Mouse (Mus musculus) heart, embryonic 16.5 days (tissue): Measurements from ENCODE around the gene Taok3. TPM values are rescaled to one million over a fixed set of nuclear protein-coding genes. Genes with fewer than 3 reads are reported as not detected.

ENCODE experiments used
- ATAC-seq: fragments of 200-750 bp; cut with Nextera tagmentation; replicated peaks from 2 replicates; pipeline ENCODE4 v1.8.0; 2017; ENCODE audit warnings: moderate number of reproducible peaks; ENCODE audit not compliant: insufficient read depth, low FRiP score; ENCODE audit errors: extremely low read depth
- H3K27ac ChIP-seq: fragments of 300-500 bp; sonication (generic); 2 replicates; pipeline ENCODE4 v1.5.1; 2014; ENCODE audit warnings: mild to moderate bottlenecking, low read length, control low read depth, moderate library complexity
- H3K27me3 ChIP-seq: fragments of 300-500 bp; sonication (generic); 2 replicates; pipeline ENCODE4 v1.6.1; 2014; ENCODE audit warnings: low read length, mixed read lengths; ENCODE audit not compliant: control insufficient read depth, insufficient read depth
- H3K36me3 ChIP-seq: fragments of 300-500 bp; sonication (generic); 2 replicates; pipeline ENCODE4 v1.6.1; 2014; ENCODE audit not compliant: control insufficient read depth, insufficient read depth
- H3K4me1 ChIP-seq: fragments of 300-500 bp; sonication (generic); 2 replicates; pipeline ENCODE4 v1.6.1; 2014; ENCODE audit warnings: low read length, mixed read lengths; ENCODE audit not compliant: control insufficient read depth, insufficient read depth
- H3K4me2 ChIP-seq: fragments of 300-500 bp; sonication (generic); 2 replicates; pipeline ENCODE4 v1.6.1; 2014; ENCODE audit warnings: low read depth, mild to moderate bottlenecking, control low read depth, low read length
- H3K4me3 ChIP-seq: fragments of 300-500 bp; sonication (generic); 2 replicates; pipeline ENCODE4 v1.5.1; 2014; ENCODE audit warnings: mild to moderate bottlenecking, control low read depth, low read length
- H3K9ac ChIP-seq: fragments of 300-500 bp; sonication (generic); 2 replicates; pipeline ENCODE4 v1.6.1; 2014; ENCODE audit warnings: low read length, control low read depth
- H3K9me3 ChIP-seq: fragments of 300-500 bp; sonication (generic); replicated peaks from 2 replicates; pipeline ENCODE4 v1.6.1; 2016; ENCODE audit warnings: low read length; ENCODE audit not compliant: control insufficient read depth
- WGBS: fragments of 180-500 bp; shearing (Covaris S2); extraction: QIAGEN DNeasy Blood & Tissue Kit; methylation state at CpG from one replicate; pipeline ENCODE4 v1.1.7; 2014; 5-methylcytosine and 5-hydroxymethylcytosine counted together
- polyA plus RNA-seq: library from polyadenylated mRNA; unstranded; fragments of >200 nt; fragmentation: Nextera tagmentation; extraction: Ambion mirVana; gene quantifications from 2 replicates; pipeline ENCODE4 v1.2.1, GENCODE M21; 2015

The Taok3 gene
- polyA plus RNA-seq, 1 experiment from 2014 or later, result 19.2 TPM

GRCm38 (mm10) chr5:117159805-117160291 is 39.9 kb downstream of the Taok3 start:
- H3K9me3 ChIP-seq, result no peaks in the 10 kb centered on the region
- peaks cover 5% of the 10 kb centered on the region for H3K4me1 ChIP-seq
- no peak overlapping the region for H3K4me3 ChIP-seq
- 48% methylated on average over 6 of the region's 6 CpGs for WGBS
- peak; percentile 72; the same call in 1 of the 2 replicates for ATAC-seq
- H3K4me2 ChIP-seq, result no peak overlapping the region
- H3K36me3 ChIP-seq, result no peaks in the 10 kb centered on the region
- peak overlapping the region; percentile 17; the same call in 1 of the 2 replicates for H3K9ac ChIP-seq
- no peaks in the 10 kb centered on the region for H3K27me3 ChIP-seq
- 0 out of 2 replicates have a peak overlapping the region, but pooled peaks have one; percentile 38 for H3K27ac ChIP-seq

- no peak overlapping the region for H3K27ac ChIP-seq
- H3K9me3 ChIP-seq, result no peaks in the 10 kb centered on the region
- H3K27me3 ChIP-seq, result no peaks in the 10 kb centered on the region
- H3K36me3 ChIP-seq, result no peaks in the 10 kb centered on the region
- 67% methylated on average over 10 of the region's 10 CpGs for WGBS
- H3K4me2 ChIP-seq, result no peak overlapping the region
- no peak overlapping the region for H3K4me3 ChIP-seq
- no peak for ATAC-seq
- H3K9ac ChIP-seq, result no peak overlapping the region
- peaks cover 5% of the 10 kb centered on the region for H3K4me1 ChIP-seq
Measured at GRCm38 (mm10) chr5:117160499-117160898, 40.6 kb downstream of the Taok3 start.

GRCm38 (mm10) chr5:117163790-117164189 is 43.9 kb downstream of the Taok3 start:
- ATAC-seq, result no peak
- Histone ChIP-seq H3K4me2 (no peak overlapping the region), H3K4me3 (no peak overlapping the region), H3K9me3 (no peaks in the 10 kb centered on the region), H3K9ac (no peak overlapping the region), H3K27me3 (no peaks in the 10 kb centered on the region), H3K36me3 (no peaks in the 10 kb centered on the region), H3K4me1 (peaks cover 5% of the 10 kb centered on the region), H3K27ac (no peak overlapping the region)
- 87% methylated on average over 13 of the region's 13 CpGs for WGBS

GRCm38 (mm10) chr5:117164516-117164915 is 44.6 kb downstream of the Taok3 start:
- Histone ChIP-seq H3K4me3 (no peak overlapping the region), H3K9me3 (no peaks in the 10 kb centered on the region), H3K4me2 (no peak overlapping the region), H3K4me1 (peaks cover 5% of the 10 kb centered on the region), H3K27ac (no peak overlapping the region), H3K36me3 (no peaks in the 10 kb centered on the region), H3K9ac (no peak overlapping the region), H3K27me3 (no peaks in the 10 kb centered on the region)
- no peak for ATAC-seq
- WGBS, result 78% methylated on average over 5 of the region's 5 CpGs

GRCm38 (mm10) chr5:117164923-117165322 is 45.0 kb downstream of the Taok3 start:
- Histone ChIP-seq H3K9me3 (no peaks in the 10 kb centered on the region), H3K4me2 (no peak overlapping the region), H3K4me1 (peaks cover 1% of the 10 kb centered on the region), H3K4me3 (no peak overlapping the region), H3K27ac (no peak overlapping the region), H3K9ac (no peak overlapping the region), H3K27me3 (no peaks in the 10 kb centered on the region), H3K36me3 (no peaks in the 10 kb centered on the region)
- ATAC-seq, result no peak
- 96% methylated on average over 2 of the region's 2 CpGs for WGBS

- Histone ChIP-seq H3K27ac (no peak overlapping the region), H3K27me3 (no peaks in the 10 kb centered on the region), H3K4me2 (no peak overlapping the region), H3K9ac (no peak overlapping the region), H3K9me3 (no peaks in the 10 kb centered on the region), H3K4me1 (no peaks in the 10 kb centered on the region), H3K36me3 (no peaks in the 10 kb centered on the region), H3K4me3 (no peak overlapping the region)
- WGBS, result 53% methylated on average over 2 of the region's 2 CpGs
- ATAC-seq, result no peak
Measured at GRCm38 (mm10) chr5:117165946-117166345, 46.0 kb downstream of the Taok3 start.

- H3K9me3 ChIP-seq, result no peaks in the 10 kb centered on the region
- no peaks in the 10 kb centered on the region for H3K36me3 ChIP-seq
- ATAC-seq, result no peak
- H3K27me3 ChIP-seq, result no peaks in the 10 kb centered on the region
- no peak overlapping the region for H3K4me3 ChIP-seq
- H3K4me1 ChIP-seq, result no peaks in the 10 kb centered on the region
- no peak overlapping the region for H3K4me2 ChIP-seq
- H3K27ac ChIP-seq, result no peak overlapping the region
- WGBS, result 69% methylated on average over 11 of the region's 11 CpGs
- H3K9ac ChIP-seq, result no peak overlapping the region
Measured at GRCm38 (mm10) chr5:117166811-117167365, 47.0 kb downstream of the Taok3 start.

- no peaks in the 10 kb centered on the region for H3K27me3 ChIP-seq
- H3K4me1 ChIP-seq, result no peaks in the 10 kb centered on the region
- H3K9me3 ChIP-seq, result no peaks in the 10 kb centered on the region
- no peak overlapping the region for H3K9ac ChIP-seq
- H3K4me2 ChIP-seq, result no peak overlapping the region
- ATAC-seq, result no peak
- H3K36me3 ChIP-seq, result no peaks in the 10 kb centered on the region
- no peak overlapping the region for H3K27ac ChIP-seq
- WGBS, result 86% methylated on average over 14 of the region's 14 CpGs
- no peak overlapping the region for H3K4me3 ChIP-seq
Measured at GRCm38 (mm10) chr5:117168351-117169100, 48.6 kb downstream of the Taok3 start.

- H3K36me3 ChIP-seq, result no peaks in the 10 kb centered on the region
- H3K4me2 ChIP-seq, result no peak overlapping the region
- H3K4me3 ChIP-seq, result no peak overlapping the region
- H3K9me3 ChIP-seq, result no peaks in the 10 kb centered on the region
- ATAC-seq, result no peak
- H3K9ac ChIP-seq, result no peak overlapping the region
- no peaks in the 10 kb centered on the region for H3K4me1 ChIP-seq
- no peaks in the 10 kb centered on the region for H3K27me3 ChIP-seq
- WGBS, result 92% methylated on average over 7 of the region's 7 CpGs
- H3K27ac ChIP-seq, result no peak overlapping the region
Measured at GRCm38 (mm10) chr5:117174057-117174456, 54.1 kb downstream of the Taok3 start.
